Mouse (Mus musculus): ENCODE data around the gene Olfr531. TPM values are rescaled to one million over a fixed set of nuclear protein-coding genes. Genes with fewer than 3 reads are reported as not detected.

Olfr531 gene
- not detected in 2 replicates for polyA plus RNA-seq (2014; fragmentation: Nextera tagmentation; extraction: Ambion mirVana)

- no peak within 1 kb of the TSS for H3K27ac ChIP-seq (ENCODE audit: low read depth, low read length)
- ATAC-seq (ENCODE audit: low FRiP score, low TSS enrichment) = no peak
- 75% methylated on average over 1 of the region's 1 CpGs for WGBS
- no peak within 1 kb of the TSS; the same call in 1 of the 2 replicates for H3K9ac ChIP-seq (ENCODE audit: low read depth, low read length)
- H3K9me3 ChIP-seq (ENCODE audit: control insufficient read depth, low read length) = no peaks in the 10 kb centered on the region
- H3K4me2 ChIP-seq (replicated peaks; ENCODE audit: low read depth, low read length) = no peak within 1 kb of the TSS
- no peak within 1 kb of the TSS for H3K4me3 ChIP-seq (ENCODE audit: low read length)
- no peaks in the 10 kb centered on the region for H3K4me1 ChIP-seq (ENCODE audit: control insufficient read depth, insufficient read depth, low read length)
- H3K36me3 ChIP-seq (ENCODE audit: control insufficient read depth, insufficient read depth, low read length) = no peaks in the 10 kb centered on the region
- H3K27me3 ChIP-seq (ENCODE audit: control insufficient read depth, insufficient read depth, low read length) = no peaks in the 10 kb centered on the region
These were observed at the start of gene Olfr531 for GRCm38 (mm10) chr7:140402818-140403217. TSS of gene Olfr531 (minus strand) at chr7:140402918.

- H3K9me3 ChIP-seq (ENCODE audit: control insufficient read depth, low read length) = no peaks in the 10 kb centered on the region
- no peaks in the 10 kb centered on the region for H3K27me3 ChIP-seq (ENCODE audit: control insufficient read depth, insufficient read depth, low read length)
- H3K4me2 ChIP-seq (replicated peaks; ENCODE audit: low read depth, low read length) = no peak overlapping the region
- H3K4me3 ChIP-seq (ENCODE audit: low read length) = no peak overlapping the region
- ATAC-seq (ENCODE audit: low FRiP score, low TSS enrichment) = no peak
- H3K36me3 ChIP-seq (ENCODE audit: control insufficient read depth, insufficient read depth, low read length) = no peaks in the 10 kb centered on the region
- no peaks in the 10 kb centered on the region for H3K4me1 ChIP-seq (ENCODE audit: control insufficient read depth, insufficient read depth, low read length)
- 87% methylated on average over 1 of the region's 1 CpGs for WGBS
- no peak overlapping the region for H3K27ac ChIP-seq (ENCODE audit: low read depth, low read length)
- H3K9ac ChIP-seq (ENCODE audit: low read depth, low read length) = no peak overlapping the region
These were observed 40.4 kb upstream of the Olfr531 start for GRCm38 (mm10) chr7:140443141-140443540.

GRCm38 (mm10) chr7:140421539-140421938 lies 18.8 kb upstream of the Olfr531 start, which contains the start of gene Olfr532:
TSS of gene Olfr532 (minus strand) at chr7:140421639.
- Histone ChIP-seq H3K4me1 (ENCODE audit: control insufficient read depth, insufficient read depth, low read length) (no peaks in the 10 kb centered on the region), H3K27me3 (ENCODE audit: control insufficient read depth, insufficient read depth, low read length) (no peaks in the 10 kb centered on the region), H3K4me3 (ENCODE audit: low read length) (no peak within 1 kb of the TSS), H3K9me3 (ENCODE audit: control insufficient read depth, low read length) (no peaks in the 10 kb centered on the region), H3K36me3 (ENCODE audit: control insufficient read depth, insufficient read depth, low read length) (no peaks in the 10 kb centered on the region), H3K27ac (ENCODE audit: low read depth, low read length) (no peak within 1 kb of the TSS), H3K4me2 (replicated peaks; ENCODE audit: low read depth, low read length) (no peak within 1 kb of the TSS), H3K9ac (ENCODE audit: low read depth, low read length) (no peak within 1 kb of the TSS)
- 93% methylated on average over 1 of the region's 1 CpGs for WGBS
- no peak for ATAC-seq (ENCODE audit: low FRiP score, low TSS enrichment)

- no peaks in the 10 kb centered on the region for H3K27me3 ChIP-seq (ENCODE audit: control insufficient read depth, insufficient read depth, low read length)
- H3K4me3 ChIP-seq (ENCODE audit: low read length) = no peak overlapping the region
- no peak for ATAC-seq (ENCODE audit: low FRiP score, low TSS enrichment)
- no peaks in the 10 kb centered on the region for H3K9me3 ChIP-seq (ENCODE audit: control insufficient read depth, low read length)
- H3K4me1 ChIP-seq (ENCODE audit: control insufficient read depth, insufficient read depth, low read length) = no peaks in the 10 kb centered on the region
- H3K9ac ChIP-seq (ENCODE audit: low read depth, low read length) = no peak overlapping the region
- H3K27ac ChIP-seq (ENCODE audit: low read depth, low read length) = no peak overlapping the region
- no peak overlapping the region for H3K4me2 ChIP-seq (replicated peaks; ENCODE audit: low read depth, low read length)
- H3K36me3 ChIP-seq (ENCODE audit: control insufficient read depth, insufficient read depth, low read length) = no peaks in the 10 kb centered on the region
- 97% methylated on average over 2 of the region's 2 CpGs for WGBS
These were observed 25.8 kb downstream of the Olfr531 start for GRCm38 (mm10) chr7:140376911-140377310.

GRCm38 (mm10) chr7:140376231-140376630 lies 26.5 kb downstream of the Olfr531 start, which contains the start of gene Olfr530:
TSS of gene Olfr530 (minus strand) at chr7:140376331.
- H3K4me3 ChIP-seq (ENCODE audit: low read length) = no peak within 1 kb of the TSS
- H3K9ac ChIP-seq (ENCODE audit: low read depth, low read length) = no peak within 1 kb of the TSS
- H3K27ac ChIP-seq (ENCODE audit: low read depth, low read length) = no peak within 1 kb of the TSS
- no peak for ATAC-seq (ENCODE audit: low FRiP score, low TSS enrichment)
- no peaks in the 10 kb centered on the region for H3K27me3 ChIP-seq (ENCODE audit: control insufficient read depth, insufficient read depth, low read length)
- H3K4me1 ChIP-seq (ENCODE audit: control insufficient read depth, insufficient read depth, low read length) = no peaks in the 10 kb centered on the region
- no peaks in the 10 kb centered on the region for H3K9me3 ChIP-seq (ENCODE audit: control insufficient read depth, low read length)
- no peaks in the 10 kb centered on the region for H3K36me3 ChIP-seq (ENCODE audit: control insufficient read depth, insufficient read depth, low read length)
- no peak within 1 kb of the TSS for H3K4me2 ChIP-seq (replicated peaks; ENCODE audit: low read depth, low read length)
- WGBS = 17% methylated on average over 1 of the region's 1 CpGs

- no peak for ATAC-seq (ENCODE audit: low FRiP score, low TSS enrichment)
- Histone ChIP-seq H3K4me2 (replicated peaks; ENCODE audit: low read depth, low read length) (no peak overlapping the region), H3K4me3 (ENCODE audit: low read length) (no peak overlapping the region), H3K4me1 (ENCODE audit: control insufficient read depth, insufficient read depth, low read length) (no peaks in the 10 kb centered on the region), H3K36me3 (ENCODE audit: control insufficient read depth, insufficient read depth, low read length) (no peaks in the 10 kb centered on the region), H3K27me3 (ENCODE audit: control insufficient read depth, insufficient read depth, low read length) (no peaks in the 10 kb centered on the region), H3K9me3 (ENCODE audit: control insufficient read depth, low read length) (no peaks in the 10 kb centered on the region), H3K9ac (ENCODE audit: low read depth, low read length) (no peak overlapping the region), H3K27ac (ENCODE audit: low read depth, low read length) (no peak overlapping the region)
- 79% methylated on average over 4 of the region's 4 CpGs for WGBS
These were observed 28.4 kb downstream of the Olfr531 start for GRCm38 (mm10) chr7:140374300-140374699.

GRCm38 (mm10) chr7:140361571-140361970 lies 41.1 kb downstream of the Olfr531 start, which contains the start of gene Olfr60:
TSS of gene Olfr60 (minus strand) at chr7:140361671.
- H3K9me3 ChIP-seq (ENCODE audit: control insufficient read depth, low read length) = no peaks in the 10 kb centered on the region
- ATAC-seq (ENCODE audit: low FRiP score, low TSS enrichment) = no peak
- 82% methylated on average over 3 of the region's 3 CpGs for WGBS

More at GRCm38 (mm10) chr7:140361571-140361970, 41.1 kb downstream of the Olfr531 start, which contains the start of gene Olfr60:
- no peaks in the 10 kb centered on the region for H3K27me3 ChIP-seq (ENCODE audit: control insufficient read depth, insufficient read depth, low read length)
- no peaks in the 10 kb centered on the region for H3K4me1 ChIP-seq (ENCODE audit: control insufficient read depth, insufficient read depth, low read length)
- no peaks in the 10 kb centered on the region for H3K36me3 ChIP-seq (ENCODE audit: control insufficient read depth, insufficient read depth, low read length)
- H3K4me3 ChIP-seq (ENCODE audit: low read length) = no peak within 1 kb of the TSS
- no peak within 1 kb of the TSS for H3K27ac ChIP-seq (ENCODE audit: low read depth, low read length)
- H3K9ac ChIP-seq (ENCODE audit: low read depth, low read length) = no peak within 1 kb of the TSS
- H3K4me2 ChIP-seq (replicated peaks; ENCODE audit: low read depth, low read length) = no peak within 1 kb of the TSS

Other genes with a start within 250 kb of the Olfr531 start
- gene Sprn, start 248.0 kb downstream of the Olfr531 start, polyA plus RNA-seq (2014; fragmentation: Nextera tagmentation; extraction: Ambion mirVana) = 0.13 and 0.14 TPM in 2 replicates
- gene Olfr522, start 238.2 kb downstream of the Olfr531 start, polyA plus RNA-seq (2014; fragmentation: Nextera tagmentation; extraction: Ambion mirVana) = not detected in 2 replicates
- not detected in 2 replicates for gene Olfr523, start 229.7 kb downstream of the Olfr531 start, polyA plus RNA-seq (2014; fragmentation: Nextera tagmentation; extraction: Ambion mirVana)
- gene Olfr524, start 197.0 kb downstream of the Olfr531 start, polyA plus RNA-seq (2014; fragmentation: Nextera tagmentation; extraction: Ambion mirVana) = not detected in 2 replicates
- not detected in 2 replicates for gene Cd163l1, start 184.7 kb downstream of the Olfr531 start, polyA plus RNA-seq (2014; fragmentation: Nextera tagmentation; extraction: Ambion mirVana)
- not detected in 2 replicates for gene 5830411N06Rik, start 155.6 kb downstream of the Olfr531 start, polyA plus RNA-seq (2014; fragmentation: Nextera tagmentation; extraction: Ambion mirVana)
- not detected in 2 replicates for gene Olfr525, start 82.1 kb downstream of the Olfr531 start, polyA plus RNA-seq (2014; fragmentation: Nextera tagmentation; extraction: Ambion mirVana)
- not detected in 2 replicates for gene Olfr527, start 68.9 kb downstream of the Olfr531 start, polyA plus RNA-seq (2014; fragmentation: Nextera tagmentation; extraction: Ambion mirVana)
- not detected in 2 replicates for gene Olfr60, start 41.2 kb downstream of the Olfr531 start, polyA plus RNA-seq (2014; fragmentation: Nextera tagmentation; extraction: Ambion mirVana)
- not detected in 2 replicates for gene Olfr530, start 26.6 kb downstream of the Olfr531 start, polyA plus RNA-seq (2014; fragmentation: Nextera tagmentation; extraction: Ambion mirVana)
- not detected in 2 replicates for gene Olfr532, start 18.7 kb upstream of the Olfr531 start, polyA plus RNA-seq (2014; fragmentation: Nextera tagmentation; extraction: Ambion mirVana)
- gene Olfr533, start 60.5 kb upstream of the Olfr531 start, polyA plus RNA-seq (2014; fragmentation: Nextera tagmentation; extraction: Ambion mirVana) = not detected in 2 replicates
- not detected in 2 replicates for gene Olfr535, start 81.3 kb upstream of the Olfr531 start, polyA plus RNA-seq (2014; fragmentation: Nextera tagmentation; extraction: Ambion mirVana)
- gene Olfr536, start 104.5 kb upstream of the Olfr531 start, polyA plus RNA-seq (2014; fragmentation: Nextera tagmentation; extraction: Ambion mirVana) = not detected in 2 replicates
- not detected in 2 replicates for gene Olfr538, start 165.0 kb upstream of the Olfr531 start, polyA plus RNA-seq (2014; fragmentation: Nextera tagmentation; extraction: Ambion mirVana)
- gene Olfr46, start 198.4 kb upstream of the Olfr531 start, polyA plus RNA-seq (2014; fragmentation: Nextera tagmentation; extraction: Ambion mirVana) = not detected in 2 replicates
- gene Olfr61, start 226.1 kb upstream of the Olfr531 start, polyA plus RNA-seq (2014; fragmentation: Nextera tagmentation; extraction: Ambion mirVana) = not detected in 2 replicates
- not detected in 2 replicates for gene Olfr53, start 243.5 kb upstream of the Olfr531 start, polyA plus RNA-seq (2014; fragmentation: Nextera tagmentation; extraction: Ambion mirVana)

Measured in kidney, embryonic 14.5 days (tissue).